Mouse (Mus musculus) midbrain, postnatal 0 days (tissue): ENCODE measurements at regions not wholly inside any gene's neighbourhood (a gene's known extent, or its start where the extent isn't known, plus 50 kb on each side); places are given as distances from the start of the nearest gene placed in this dataset.
"Not testable (repeated sequence)": the region's sequence is repeated elsewhere in the genome, so short reads cannot be mapped to it uniquely, and the experiment has no call there.

Source experiments
- ATAC-seq: fragments of 200-750 bp; cut with Nextera tagmentation; 2 replicates; pipeline ENCODE4 v1.8.0; 2017; ENCODE audit warnings: moderate number of reproducible peaks, mild to moderate bottlenecking, moderate TSS enrichment, moderate library complexity; ENCODE audit not compliant: low FRiP score
- DNase-seq: peaks from one replicate; pipeline ENCODE4 v3.0.0-alpha.2; 2015; ENCODE audit warnings: low spot score
- H3K27ac ChIP-seq: fragments of 300-500 bp; sonication (generic); 2 replicates; pipeline ENCODE4 v1.5.1; 2014; ENCODE audit warnings: low read depth, mild to moderate bottlenecking, low read length, mixed read lengths
- H3K27me3 ChIP-seq: fragments of 300-500 bp; sonication (generic); 2 replicates; pipeline ENCODE4 v1.6.1; 2014; ENCODE audit warnings: low read length, control low read depth, mixed read lengths; ENCODE audit not compliant: insufficient read depth
- H3K36me3 ChIP-seq: fragments of 300-500 bp; sonication (generic); 2 replicates; pipeline ENCODE4 v1.6.1; 2014; ENCODE audit warnings: low read length, control low read depth, mixed read lengths; ENCODE audit not compliant: insufficient read depth
- H3K4me1 ChIP-seq: fragments of 300-500 bp; sonication (generic); 2 replicates; pipeline ENCODE4 v1.6.1; 2014; ENCODE audit warnings: mild to moderate bottlenecking, control low read depth, antibody characterized with exemption, low read length, mixed read lengths; ENCODE audit not compliant: insufficient read depth
- H3K4me2 ChIP-seq: fragments of 300-500 bp; sonication (generic); 2 replicates; pipeline ENCODE4 v1.6.1; 2014; ENCODE audit warnings: low read depth, mild to moderate bottlenecking, low read length, mixed read lengths; ENCODE audit not compliant: poor library complexity, severe bottlenecking
- H3K4me3 ChIP-seq: fragments of 300-500 bp; sonication (generic); 2 replicates; pipeline ENCODE4 v1.5.1; 2014; ENCODE audit warnings: low read depth, mild to moderate bottlenecking, low read length, moderate library complexity
- H3K9ac ChIP-seq: fragments of 300-500 bp; sonication (generic); replicated peaks from 2 replicates; pipeline ENCODE4 v1.6.1; 2014; ENCODE audit warnings: mild to moderate bottlenecking, low read length, moderate library complexity, mixed read lengths; ENCODE audit not compliant: poor library complexity, severe bottlenecking
- H3K9me3 ChIP-seq: fragments of 300-500 bp; sonication (generic); 2 replicates; pipeline ENCODE4 v1.6.1; 2016; ENCODE audit warnings: low read length, control low read depth
- CTCF ChIP-seq: IDR thresholded peaks from 2 replicates; pipeline ENCODE4 v1.5.1; 2016; ENCODE audit warnings: antibody characterized with exemption, mild to moderate bottlenecking
- WGBS: fragments of 180-500 bp; shearing (Covaris S2); extraction: QIAGEN DNeasy Blood & Tissue Kit; methylation state at CpG from one replicate; pipeline ENCODE4 v1.1.7; 2014; 5-methylcytosine and 5-hydroxymethylcytosine counted together

GRCm38 (mm10) chr2:166290826-166291225, 135.4 kb upstream of the Sulf2 start:
- TF ChIP-seq CTCF, result no peak
- Histone ChIP-seq H3K4me3 (no peak overlapping the region), H3K4me2 (no peak overlapping the region), H3K4me1 (no peaks in the 10 kb centered on the region), H3K9ac (no peak overlapping the region), H3K27ac (no peak overlapping the region), H3K9me3 (no peaks in the 10 kb centered on the region), H3K36me3 (no peaks in the 10 kb centered on the region), H3K27me3 (no peaks in the 10 kb centered on the region)
- ATAC-seq, result no peak
- DNase-seq, result no peak
- 47% methylated on average over 9 of the region's 9 CpGs for WGBS

- WGBS, result 70% methylated on average over 6 of the region's 6 CpGs
- ATAC-seq (no peak), DNase-seq (no peak)
- Histone ChIP-seq H3K4me2 (no peak overlapping the region), H3K9ac (no peak overlapping the region), H3K27me3 (no peaks in the 10 kb centered on the region), H3K27ac (no peak overlapping the region), H3K9me3 (no peaks in the 10 kb centered on the region), H3K4me3 (no peak overlapping the region), H3K36me3 (no peaks in the 10 kb centered on the region), H3K4me1 (no peaks in the 10 kb centered on the region)
- no peak for TF ChIP-seq CTCF
Observed at GRCm38 (mm10) chr2:166289198-166289597, 133.7 kb upstream of the Sulf2 start.

- not testable (repeated sequence) for H3K4me1 ChIP-seq, H3K9ac ChIP-seq, H3K27me3 ChIP-seq, H3K4me2 ChIP-seq, H3K4me3 ChIP-seq, H3K27ac ChIP-seq, H3K9me3 ChIP-seq, DNase-seq, H3K36me3 ChIP-seq, ATAC-seq
- no CpG with 5 or more reads among the region's 5 CpGs for WGBS
Observed at GRCm38 (mm10) chr2:166281137-166281536, 125.7 kb upstream of the Sulf2 start.

GRCm38 (mm10) chr2:166280651-166281127, 125.2 kb upstream of the Sulf2 start:
- WGBS, result 31% methylated on average over 5 of the region's 5 CpGs
- Histone ChIP-seq H3K4me2 (no peak overlapping the region), H3K4me1 (no peaks in the 10 kb centered on the region), H3K4me3 (no peak overlapping the region), H3K27ac (no peak overlapping the region), H3K9ac (no peak overlapping the region), H3K36me3 (no peaks in the 10 kb centered on the region), H3K9me3 (no peaks in the 10 kb centered on the region), H3K27me3 (0 out of 2 replicates have a peak, but pooled peaks cover 5% of the 10 kb centered on the region)
- DNase-seq (peak; percentile 61), ATAC-seq (no peak)
- TF ChIP-seq CTCF, result no peak

- Histone ChIP-seq H3K4me2 (no peak overlapping the region), H3K27me3 (0 out of 2 replicates have a peak, but pooled peaks cover 5% of the 10 kb centered on the region), H3K4me3 (no peak overlapping the region), H3K9me3 (no peaks in the 10 kb centered on the region), H3K4me1 (no peaks in the 10 kb centered on the region), H3K27ac (no peak overlapping the region), H3K9ac (no peak overlapping the region), H3K36me3 (no peaks in the 10 kb centered on the region)
- no peak for TF ChIP-seq CTCF
- no peak for ATAC-seq
- DNase-seq, result no peak
- WGBS, result 81% methylated on average over 15 of the region's 15 CpGs
Observed at GRCm38 (mm10) chr2:166279676-166280075, 124.2 kb upstream of the Sulf2 start.

- no peaks in the 10 kb centered on the region for H3K36me3 ChIP-seq
- no peak for DNase-seq
- 85% methylated on average over 8 of the region's 8 CpGs for WGBS
- H3K4me3 ChIP-seq, result no peak overlapping the region
- peaks cover 3% of the 10 kb centered on the region; the same call in 1 of the 2 replicates for H3K4me1 ChIP-seq
- no peak overlapping the region for H3K9ac ChIP-seq
- H3K27me3 ChIP-seq, result no peaks in the 10 kb centered on the region
- no peak for TF ChIP-seq CTCF
- H3K4me2 ChIP-seq, result no peak overlapping the region
- ATAC-seq, result no peak
- H3K9me3 ChIP-seq, result no peaks in the 10 kb centered on the region
- H3K27ac ChIP-seq, result no peak overlapping the region
Observed at GRCm38 (mm10) chr2:166275398-166275797, 119.9 kb upstream of the Sulf2 start.
